Mouse (Mus musculus) forebrain, embryonic 11.5 days (tissue): ENCODE data around the gene Slc12a1. TPM values are rescaled to one million over a fixed set of nuclear protein-coding genes. Genes with fewer than 3 reads are reported as not detected.

Source experiments
- ATAC-seq: fragments of 200-750 bp; cut with Nextera tagmentation; replicated peaks from 2 replicates; pipeline ENCODE4 v1.8.0; 2017; ENCODE audit warnings: moderate TSS enrichment; ENCODE audit not compliant: low FRiP score
- DNase-seq: peaks from one replicate; pipeline ENCODE4 v3.0.0-alpha.2; 2017; ENCODE audit warnings: low spot score
- H3K27ac ChIP-seq: fragments of 300-500 bp; sonication (generic); 2 replicates; pipeline ENCODE4 v1.5.1; 2014; ENCODE audit warnings: low read depth, low read length
- H3K27me3 ChIP-seq: fragments of 300-500 bp; sonication (generic); 2 replicates; pipeline ENCODE4 v1.6.1; 2014; ENCODE audit warnings: mild to moderate bottlenecking, low read length, mixed read lengths; ENCODE audit not compliant: control insufficient read depth, insufficient read depth
- H3K36me3 ChIP-seq: fragments of 300-500 bp; sonication (generic); 2 replicates; pipeline ENCODE4 v1.6.1; 2014; ENCODE audit warnings: mild to moderate bottlenecking, low read length, moderate library complexity, mixed read lengths; ENCODE audit not compliant: control insufficient read depth, insufficient read depth
- H3K4me1 ChIP-seq: fragments of 300-500 bp; sonication (generic); replicated peaks from 2 replicates; pipeline ENCODE4 v1.6.1; 2014; ENCODE audit warnings: low read length, mixed read lengths; ENCODE audit not compliant: control insufficient read depth, insufficient read depth
- H3K4me2 ChIP-seq: fragments of 300-500 bp; sonication (generic); 2 replicates; pipeline ENCODE4 v1.6.1; 2014; ENCODE audit warnings: low read depth, mild to moderate bottlenecking, low read length, moderate library complexity, mixed read lengths; ENCODE audit not compliant: severe bottlenecking
- H3K4me3 ChIP-seq: fragments of 300-500 bp; sonication (generic); 2 replicates; pipeline ENCODE4 v1.5.1; 2014; ENCODE audit warnings: low read depth, low read length
- H3K9ac ChIP-seq: fragments of 300-500 bp; sonication (generic); 2 replicates; pipeline ENCODE4 v1.6.1; 2014; ENCODE audit warnings: low read length
- H3K9me3 ChIP-seq: fragments of 300-500 bp; sonication (generic); 2 replicates; pipeline ENCODE4 v1.6.1; 2016; ENCODE audit warnings: low read length, mixed read lengths; ENCODE audit not compliant: control insufficient read depth
- WGBS: fragments of 180-500 bp; shearing (Covaris S2); extraction: QIAGEN DNeasy Blood & Tissue Kit; methylation state at CpG from one replicate; pipeline ENCODE4 v1.1.7; 2014; 5-methylcytosine and 5-hydroxymethylcytosine counted together
- polyA plus RNA-seq: library from polyadenylated mRNA; unstranded; fragments of >200 nt; fragmentation: Nextera tagmentation; extraction: Ambion mirVana; gene quantifications from 2 replicates; pipeline ENCODE4 v1.2.1, GENCODE M21; 2014

Slc12a1 gene
- polyA plus RNA-seq, 1 experiment from 2014 or later = not detected

- no peak for ATAC-seq
- 81% methylated on average over 7 of the region's 7 CpGs for WGBS
- no peak overlapping the region for H3K9ac ChIP-seq
- no peak overlapping the region for H3K4me2 ChIP-seq
- H3K27ac ChIP-seq = no peak overlapping the region
- DNase-seq = no peak
- no peak overlapping the region for H3K4me3 ChIP-seq
- H3K9me3 ChIP-seq = no peaks in the 10 kb centered on the region
- H3K27me3 ChIP-seq = no peaks in the 10 kb centered on the region
- H3K4me1 ChIP-seq = no peaks in the 10 kb centered on the region
- H3K36me3 ChIP-seq = no peaks in the 10 kb centered on the region
Measured at GRCm38 (mm10) chr2:125178225-125178798, 26.0 kb downstream of the Slc12a1 start.

GRCm38 (mm10) chr2:125187904-125188303 is 35.6 kb downstream of the Slc12a1 start:
- Histone ChIP-seq H3K27ac (no peak overlapping the region), H3K9me3 (no peaks in the 10 kb centered on the region), H3K4me3 (no peak overlapping the region), H3K27me3 (no peaks in the 10 kb centered on the region), H3K36me3 (no peaks in the 10 kb centered on the region), H3K4me1 (no peaks in the 10 kb centered on the region), H3K4me2 (no peak overlapping the region), H3K9ac (no peak overlapping the region)
- DNase-seq = no peak
- ATAC-seq = no peak
- 85% methylated on average over 11 of the region's 11 CpGs for WGBS

- peak; percentile 74 for ATAC-seq
Measured at GRCm38 (mm10) chr2:125189197-125189596, 36.9 kb downstream of the Slc12a1 start.

GRCm38 (mm10) chr2:125192905-125193304 is 40.6 kb downstream of the Slc12a1 start:
- no peak overlapping the region for H3K27ac ChIP-seq
- no peak overlapping the region for H3K4me3 ChIP-seq
- DNase-seq = no peak
- H3K4me2 ChIP-seq = no peak overlapping the region
- no peaks in the 10 kb centered on the region for H3K4me1 ChIP-seq
- no peaks in the 10 kb centered on the region for H3K36me3 ChIP-seq
- ATAC-seq = no peak
- no peaks in the 10 kb centered on the region for H3K9me3 ChIP-seq
- no peak overlapping the region for H3K9ac ChIP-seq
- no peaks in the 10 kb centered on the region for H3K27me3 ChIP-seq

More at GRCm38 (mm10) chr2:125189197-125189596, 36.9 kb downstream of the Slc12a1 start:
- Histone ChIP-seq H3K4me1 (no peaks in the 10 kb centered on the region), H3K9ac (no peak overlapping the region), H3K4me3 (no peak overlapping the region), H3K36me3 (no peaks in the 10 kb centered on the region), H3K27ac (no peak overlapping the region), H3K4me2 (no peak overlapping the region), H3K9me3 (no peaks in the 10 kb centered on the region), H3K27me3 (no peaks in the 10 kb centered on the region)
- peak; percentile 73 for DNase-seq
- 2% methylated on average over 2 of the region's 2 CpGs for WGBS

GRCm38 (mm10) chr2:125196771-125197170 is 44.5 kb downstream of the Slc12a1 start:
- Histone ChIP-seq H3K4me3 (no peak overlapping the region), H3K9ac (no peak overlapping the region), H3K4me2 (no peak overlapping the region), H3K9me3 (no peaks in the 10 kb centered on the region), H3K4me1 (no peaks in the 10 kb centered on the region), H3K27me3 (no peaks in the 10 kb centered on the region), H3K36me3 (no peaks in the 10 kb centered on the region), H3K27ac (no peak overlapping the region)
- ATAC-seq = no peak
- DNase-seq = no peak
- 52% methylated on average over 7 of the region's 7 CpGs for WGBS

- Histone ChIP-seq H3K4me3 (no peak overlapping the region), H3K36me3 (no peaks in the 10 kb centered on the region), H3K9me3 (no peaks in the 10 kb centered on the region), H3K27ac (no peak overlapping the region), H3K9ac (no peak overlapping the region), H3K27me3 (no peaks in the 10 kb centered on the region), H3K4me1 (no peaks in the 10 kb centered on the region), H3K4me2 (no peak overlapping the region)
- ATAC-seq (no peak), DNase-seq (no peak)
- WGBS = 76% methylated on average over 14 of the region's 14 CpGs
Measured at GRCm38 (mm10) chr2:125208894-125209596, 56.7 kb downstream of the Slc12a1 start.

- H3K27me3 ChIP-seq = no peaks in the 10 kb centered on the region
- no peaks in the 10 kb centered on the region for H3K36me3 ChIP-seq
- no peak overlapping the region for H3K4me2 ChIP-seq
- H3K4me1 ChIP-seq = no peaks in the 10 kb centered on the region
- no peak overlapping the region for H3K27ac ChIP-seq
- WGBS = 76% methylated on average over 10 of the region's 10 CpGs
- no peak for DNase-seq
- ATAC-seq = no peak
- no peak overlapping the region for H3K9ac ChIP-seq
- H3K9me3 ChIP-seq = no peaks in the 10 kb centered on the region
- H3K4me3 ChIP-seq = no peak overlapping the region
Measured at GRCm38 (mm10) chr2:125211831-125212510, 59.7 kb downstream of the Slc12a1 start.

- H3K4me1 ChIP-seq = no peaks in the 10 kb centered on the region
- no peak overlapping the region for H3K4me2 ChIP-seq
- H3K4me3 ChIP-seq = no peak overlapping the region
- H3K27ac ChIP-seq = no peak overlapping the region
- ATAC-seq (peak; percentile 74), DNase-seq (peak; percentile 83)
- H3K36me3 ChIP-seq = no peaks in the 10 kb centered on the region
- no peaks in the 10 kb centered on the region for H3K27me3 ChIP-seq
- WGBS = 4% methylated on average over 3 of the region's 3 CpGs
- H3K9ac ChIP-seq = no peak overlapping the region
- H3K9me3 ChIP-seq = no peaks in the 10 kb centered on the region
Measured at GRCm38 (mm10) chr2:125214592-125214991, 62.3 kb downstream of the Slc12a1 start.
